Mouse (Mus musculus) regulatory T cell (primary cell): ENCODE data around the gene Sptbn4.
"Not testable (repeated sequence)": the region's sequence is repeated elsewhere in the genome, so short reads cannot be mapped to it uniquely, and the experiment has no call there.

ENCODE experiments used
- in situ Hi-C: fragments of 300-600 bp; cut with MboI, MseI; formaldehyde crosslinking; loops from one replicate; pipeline ENCODE4 v1.15.1; 2025; ENCODE audit warnings: high pct_unique_total_duplicates

Gene Sptbn4

DNA sequence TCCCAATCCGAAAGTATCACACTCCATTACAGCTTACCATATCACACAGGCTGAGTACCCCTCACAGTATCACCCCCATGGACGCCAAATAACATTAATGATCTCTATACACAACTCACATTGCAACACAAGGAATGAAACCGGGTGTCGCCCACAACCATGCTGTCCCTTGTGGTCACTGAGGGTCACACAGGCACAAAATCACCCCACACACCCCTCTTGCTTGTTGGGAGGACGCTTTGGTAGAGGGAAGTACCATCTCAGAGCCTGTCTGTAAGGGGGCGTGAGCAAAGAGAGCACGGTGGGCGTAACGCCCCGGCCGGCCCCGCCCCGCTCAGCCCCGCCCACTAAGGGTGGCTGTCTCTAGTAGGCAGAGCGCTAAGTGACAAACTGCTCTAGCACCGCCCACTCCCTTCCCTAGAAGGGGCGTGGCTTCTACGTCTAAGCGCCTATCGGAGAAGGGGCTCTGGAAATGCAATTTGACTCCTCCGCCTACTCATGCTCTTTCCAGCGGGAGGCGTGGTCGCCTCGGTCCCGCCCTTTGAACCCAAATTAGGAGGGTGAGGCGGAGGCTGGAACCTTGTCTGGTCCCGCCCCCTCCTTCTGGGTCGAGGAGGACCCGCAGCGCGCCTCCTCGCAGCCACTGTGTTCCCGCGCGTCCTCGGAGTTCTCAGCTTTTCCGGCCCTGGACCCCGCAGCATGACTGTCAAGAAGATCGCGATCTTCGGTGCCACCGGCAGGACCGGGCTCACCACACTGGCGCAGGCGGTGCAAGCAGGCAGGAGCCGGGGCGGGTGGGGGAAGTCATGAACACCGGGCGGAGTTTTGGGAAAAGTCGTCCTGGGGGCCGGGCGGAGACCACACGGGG is at the start of gene Sptbn4, which contains the start of gene Blvrb:
Gene Sptbn4, minus strand, starts transcription at position 268 of the 868 bp plus-strand sequence.
Gene Blvrb, plus strand, starts transcription at position 560 of the 868 bp plus-strand sequence.
- in situ Hi-C loops, result loop anchor here (5.0 kb wide), 1 partner anchor 40 kb away; the partner anchor contains the start of gene Sertad1

DNA sequence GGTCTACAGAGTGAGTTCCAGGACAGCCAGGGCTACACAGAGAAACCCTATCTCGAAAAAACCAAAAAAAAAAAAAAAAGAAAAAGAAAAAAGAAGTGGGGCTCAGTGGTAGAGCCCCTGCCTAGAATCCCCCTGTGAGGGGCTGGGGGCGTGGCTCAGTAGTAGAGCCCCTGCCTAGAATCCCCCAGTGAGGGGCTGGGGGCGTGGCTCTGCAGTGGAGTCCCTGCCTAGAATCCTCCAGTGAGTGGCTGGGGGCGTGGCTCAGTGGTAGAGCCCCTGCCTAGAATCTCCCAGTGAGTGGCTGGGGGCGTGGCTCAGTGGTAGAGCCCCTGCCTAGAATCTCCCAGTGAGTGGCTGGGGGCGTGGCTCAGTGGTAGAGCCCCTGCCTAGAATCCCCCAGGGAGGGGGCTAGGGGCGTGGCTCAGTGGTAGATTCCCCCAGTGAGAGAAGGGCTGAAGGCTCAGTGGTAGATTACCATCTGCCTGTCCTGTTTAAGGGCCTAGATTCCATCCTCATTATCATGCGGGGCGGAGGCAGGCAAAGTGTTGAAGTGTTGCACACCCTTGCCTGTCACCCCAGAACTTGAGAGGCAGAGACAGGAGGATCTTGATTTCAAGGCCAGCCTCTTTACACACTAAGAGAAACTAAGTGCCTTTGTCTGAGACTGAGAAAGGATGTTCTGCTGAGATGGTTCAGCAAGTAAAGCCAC is 47.3 kb upstream of the Sptbn4 start:
- in situ Hi-C loops, result not testable (repeated sequence)

DNA sequence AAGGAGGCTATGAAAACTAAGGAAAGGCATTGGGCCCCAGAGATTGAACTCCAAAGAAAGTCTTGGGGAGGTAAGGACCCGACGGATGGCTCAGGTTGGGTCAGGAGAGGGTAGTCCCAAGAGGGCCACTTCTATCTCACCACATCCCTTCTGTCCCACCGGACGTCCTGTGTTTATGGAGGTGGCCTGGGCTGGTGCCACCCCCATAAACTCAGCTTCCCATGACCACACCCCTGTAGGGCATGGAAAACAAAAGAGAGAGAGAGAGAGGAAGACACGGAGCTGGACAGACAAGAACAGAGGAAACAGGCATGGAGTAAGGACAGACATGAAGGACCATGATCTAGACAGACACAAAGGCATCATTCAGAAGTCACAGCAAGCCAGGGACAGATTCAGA is 46.0 kb upstream of the Sptbn4 start:
- in situ Hi-C loops, result no loop called here

DNA sequence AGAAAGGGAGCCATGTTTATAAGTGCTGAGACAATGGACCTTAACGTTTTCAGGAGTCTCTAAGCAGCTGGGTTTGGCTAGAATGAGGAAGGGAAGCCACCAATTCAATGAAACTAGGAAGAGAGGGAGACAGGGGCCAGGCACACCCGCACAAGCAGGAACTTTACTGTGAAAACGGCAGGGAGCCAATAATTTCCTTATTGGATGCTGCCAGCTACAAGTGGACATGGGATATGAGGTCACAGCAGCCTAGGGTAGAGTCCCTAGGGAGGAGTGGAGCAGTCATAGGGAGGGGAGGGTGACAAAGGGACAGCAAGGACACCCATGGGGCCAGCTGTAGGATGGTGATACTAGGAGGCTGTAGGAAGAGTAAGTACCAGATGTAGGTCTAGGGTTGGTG is 45.5 kb upstream of the Sptbn4 start:
- in situ Hi-C loops, result no loop called here

DNA sequence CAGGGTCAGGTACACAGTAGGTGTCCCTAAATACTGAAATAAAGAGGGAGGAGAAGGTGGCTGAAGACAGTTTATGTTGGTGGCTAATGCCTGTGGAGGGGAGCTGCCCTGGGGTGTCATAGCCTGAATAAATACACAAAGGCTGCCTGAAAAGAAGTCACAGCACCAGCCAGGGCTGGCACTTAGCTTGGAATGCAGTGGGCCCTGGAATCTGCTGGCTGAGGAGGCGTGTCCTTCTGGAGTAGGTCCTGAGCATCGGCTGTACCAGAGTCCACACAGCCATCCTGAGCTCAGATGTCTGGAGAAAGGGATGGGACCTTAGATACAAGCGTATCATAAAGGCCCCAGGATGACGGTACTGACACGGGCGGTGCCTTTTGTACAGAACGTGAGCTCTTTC is 44.4 kb upstream of the Sptbn4 start:
- in situ Hi-C loops, result no loop called here

DNA sequence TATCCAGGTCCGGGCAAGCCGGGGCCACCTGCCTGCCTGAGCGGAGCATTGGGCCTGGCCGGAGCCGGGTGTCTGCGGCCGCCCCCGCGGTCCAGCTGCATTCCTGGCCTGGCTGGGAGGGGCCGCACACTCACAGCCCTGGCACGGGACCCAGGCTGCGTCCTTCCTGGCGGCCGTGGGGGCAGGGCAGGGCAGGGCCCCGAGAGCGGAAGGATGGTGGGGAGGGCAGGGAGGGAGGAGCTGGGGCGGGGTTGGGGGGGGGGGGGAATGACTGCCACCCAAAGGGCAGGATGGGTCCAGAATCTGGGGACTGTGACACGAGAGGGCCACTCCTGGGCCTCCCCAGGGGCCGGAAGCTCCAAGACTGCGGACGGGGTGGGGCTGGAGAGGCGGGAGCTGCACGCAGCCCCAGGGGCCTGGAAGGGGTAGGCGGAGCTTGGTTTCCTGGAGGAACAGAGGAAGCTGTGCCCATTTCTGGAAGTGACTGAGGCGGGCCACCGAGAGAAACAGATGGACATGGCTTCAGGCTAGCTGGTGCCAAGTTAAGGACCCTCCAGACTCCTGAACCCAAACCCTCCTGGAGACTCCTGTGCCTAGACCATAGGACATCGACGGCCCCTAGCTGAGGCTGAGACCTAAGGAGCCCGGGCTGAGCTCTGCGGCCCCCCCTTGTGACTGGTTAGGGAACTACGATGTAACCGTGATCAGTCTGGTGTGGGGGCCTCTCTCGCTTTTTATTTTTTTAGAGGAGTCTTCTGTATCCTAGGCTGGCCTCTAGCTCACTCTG is 43.2 kb upstream of the Sptbn4 start:
- in situ Hi-C loops, result no loop called here

DNA sequence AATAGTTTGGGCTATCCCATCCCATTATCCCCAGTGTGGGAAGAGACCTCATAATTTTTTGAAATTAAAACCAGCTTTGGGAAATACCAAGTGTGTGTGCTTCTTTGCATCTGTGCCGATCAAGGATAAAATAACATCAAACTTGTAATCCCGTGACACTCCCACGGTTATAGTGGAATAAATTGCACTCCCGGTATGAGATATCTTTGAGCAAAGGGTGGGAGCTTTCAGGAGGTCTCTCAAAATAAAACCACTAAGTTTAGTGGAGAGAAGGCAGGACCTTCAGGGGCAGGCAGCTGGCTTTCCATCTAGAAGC is 42.7 kb upstream of the Sptbn4 start:
- in situ Hi-C loops, result no loop called here

DNA sequence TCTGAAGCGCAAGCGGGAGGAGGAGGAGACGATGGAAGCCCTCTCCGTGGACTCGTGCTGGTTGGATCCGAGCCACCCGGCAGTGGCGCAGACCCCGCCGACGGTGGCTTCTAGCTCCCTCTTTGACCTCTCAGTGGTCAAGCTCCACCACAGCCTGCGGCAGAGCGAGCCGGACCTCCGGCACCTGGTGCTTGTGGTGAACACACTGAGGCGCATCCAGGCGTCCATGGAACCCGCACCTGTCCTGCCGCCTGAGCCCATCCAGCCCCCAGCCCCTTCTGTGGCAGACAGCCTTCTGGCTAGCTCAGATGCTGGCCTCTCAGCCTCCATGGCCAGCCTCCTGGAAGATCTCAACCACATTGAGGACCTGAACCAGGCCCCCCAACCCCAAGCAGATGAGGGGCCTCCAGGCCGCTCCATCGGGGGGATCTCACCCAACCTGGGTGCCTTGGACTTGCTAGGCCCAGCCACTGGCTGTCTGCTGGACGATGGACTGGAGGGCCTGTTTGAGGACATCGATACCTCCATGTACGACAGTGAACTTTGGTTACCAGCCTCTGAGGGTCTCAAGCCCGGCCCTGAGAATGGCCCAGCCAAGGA is 41.9 kb upstream of the Sptbn4 start:
- in situ Hi-C loops, result loop anchor here (5.0 to 10.0 kb wide), 2 partner anchors 42 to 895 kb away; partner anchors contain the start of genes Blvrb, Sptbn4 and Zfp36

DNA sequence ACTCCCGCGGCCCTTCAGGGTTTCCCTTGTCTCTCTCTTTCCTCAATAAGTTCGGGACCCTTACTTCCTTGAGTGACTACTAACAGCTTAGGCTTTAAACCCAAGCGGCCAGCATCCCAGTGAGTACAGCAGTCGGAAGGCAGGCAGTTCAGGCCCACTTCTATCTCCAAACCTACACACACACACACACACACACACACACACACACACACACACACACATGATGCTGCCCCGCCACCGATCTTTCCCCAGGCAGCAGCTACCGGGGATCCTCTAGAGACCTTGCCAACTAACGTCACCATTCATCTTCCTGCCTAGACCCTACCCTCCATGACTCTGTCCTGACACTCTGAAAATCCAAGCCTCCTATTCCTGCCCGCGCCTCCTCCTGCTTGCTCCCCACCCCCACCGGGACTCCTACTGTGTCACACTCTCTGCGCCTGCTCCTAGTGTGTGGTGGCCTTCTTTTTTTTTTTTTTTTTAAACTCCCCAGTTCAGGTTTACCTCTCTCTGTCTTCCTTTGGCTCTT is 40.3 kb upstream of the Sptbn4 start:
- in situ Hi-C loops, result loop anchor here (5.0 to 10.0 kb wide), 2 partner anchors 41 to 897 kb away; partner anchors contain the start of genes Blvrb, Sptbn4 and Zfp36

DNA sequence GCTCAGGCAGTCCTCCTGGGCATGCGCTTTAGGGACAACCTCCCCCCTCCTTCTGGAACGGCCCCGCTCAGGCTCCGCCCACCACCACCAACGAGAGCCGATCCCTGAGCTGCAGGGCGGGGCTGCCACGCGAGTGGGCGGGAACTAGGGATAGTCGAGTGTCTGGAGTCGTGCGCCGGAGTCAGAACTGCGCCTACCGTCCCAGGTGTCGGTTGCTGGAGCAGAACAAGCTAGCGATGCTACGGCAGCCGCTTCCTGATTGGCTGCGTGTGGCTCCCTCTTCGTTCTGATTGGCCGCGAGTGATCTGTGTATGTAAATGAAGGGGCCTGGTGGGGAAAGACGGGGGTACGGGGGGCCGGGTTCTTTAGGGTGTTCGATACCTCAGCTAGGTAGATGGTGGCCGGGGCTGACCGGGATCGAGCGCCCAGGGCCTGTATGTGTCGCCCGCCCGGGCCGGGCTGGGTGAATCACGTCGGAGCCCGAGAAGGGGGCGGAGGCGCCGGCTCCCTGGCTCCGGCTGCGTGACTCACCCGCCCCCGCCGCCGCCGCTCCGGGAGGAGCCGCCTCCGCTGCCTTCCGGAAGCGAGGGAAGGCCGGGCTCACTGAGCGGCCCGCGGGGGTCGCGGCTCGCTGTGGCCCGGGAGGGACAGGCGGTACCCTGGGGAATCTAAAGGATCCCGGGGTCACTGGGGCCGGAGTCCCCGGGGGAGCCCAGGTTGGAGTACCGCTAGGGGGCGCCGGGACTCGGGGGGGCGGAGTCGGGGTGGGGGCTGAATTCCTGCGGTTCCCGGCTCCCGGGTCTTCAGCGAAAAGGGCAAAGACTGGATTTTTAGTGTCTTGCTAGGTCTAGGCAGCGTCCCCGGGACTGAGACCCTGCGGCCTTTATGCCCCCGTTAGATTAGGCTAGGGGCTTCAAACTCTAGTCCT is 39.5 kb upstream of the Sptbn4 start, which contains the start of gene Sertad1:
Gene Sertad1, plus strand, starts transcription at position 141 of the 928 bp plus-strand sequence.
- in situ Hi-C loops, result loop anchor here (5.0 to 10.0 kb wide), 2 partner anchors 40 to 898 kb away; partner anchors contain the start of genes Blvrb, Sptbn4 and Zfp36

DNA sequence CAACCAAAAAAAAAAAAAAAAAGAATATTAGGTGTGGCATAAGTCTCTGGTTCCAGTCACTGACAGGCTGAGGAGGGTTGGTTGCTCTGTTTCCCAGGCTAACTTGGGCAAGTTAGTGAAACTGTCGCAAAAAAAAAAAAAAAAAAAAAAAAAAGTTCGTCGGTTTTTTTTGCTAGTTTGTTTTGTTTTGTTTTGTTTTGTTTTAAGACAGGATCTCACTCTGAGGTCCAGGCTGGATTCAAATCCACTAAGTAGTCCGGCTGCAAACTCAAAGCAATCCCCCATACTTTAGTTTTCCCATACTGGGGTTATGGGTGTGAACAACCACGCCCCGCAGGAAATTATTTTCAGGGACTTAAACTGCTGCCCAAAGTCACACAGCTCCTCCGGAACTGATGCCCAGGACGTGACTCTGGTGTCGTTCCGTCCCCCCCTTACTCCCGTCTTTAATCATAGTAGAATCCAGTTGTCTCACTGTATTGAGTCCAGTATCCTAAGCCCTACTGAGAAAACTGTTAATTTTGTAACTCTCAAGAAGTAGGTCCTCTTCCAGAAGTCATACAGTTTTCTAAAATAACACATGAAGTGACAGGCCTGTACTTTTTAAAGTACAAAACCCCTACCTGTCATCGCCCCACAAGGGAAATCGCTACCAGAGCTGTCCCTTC is 38.8 kb upstream of the Sptbn4 start:
- in situ Hi-C loops, result loop anchor here (5.0 to 10.0 kb wide), 2 partner anchors 39 to 899 kb away; partner anchors contain the start of genes Blvrb, Sptbn4 and Zfp36

DNA sequence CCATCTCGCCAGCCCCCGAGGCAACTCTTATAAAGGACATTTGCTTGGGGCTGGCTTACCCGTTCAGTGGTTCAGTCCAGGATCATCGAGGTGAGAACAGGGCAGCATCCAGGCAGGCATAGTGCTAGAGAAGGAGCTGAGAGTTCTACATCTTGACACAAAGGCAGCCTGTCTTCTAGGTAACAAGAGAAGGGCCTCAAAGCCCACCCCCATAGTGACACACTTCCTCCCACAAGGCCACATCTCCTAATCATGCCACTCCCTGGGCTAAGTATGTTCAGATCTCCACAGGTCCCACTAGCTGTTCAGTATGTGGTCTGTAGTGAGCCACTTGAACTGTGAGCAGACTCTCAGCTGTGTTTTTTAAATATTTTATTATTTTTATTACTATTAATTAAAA is 36.4 kb upstream of the Sptbn4 start:
- in situ Hi-C loops, result loop anchor here (10.0 kb wide), 1 partner anchor 901 kb away; the partner anchor contains the start of gene Zfp36

DNA sequence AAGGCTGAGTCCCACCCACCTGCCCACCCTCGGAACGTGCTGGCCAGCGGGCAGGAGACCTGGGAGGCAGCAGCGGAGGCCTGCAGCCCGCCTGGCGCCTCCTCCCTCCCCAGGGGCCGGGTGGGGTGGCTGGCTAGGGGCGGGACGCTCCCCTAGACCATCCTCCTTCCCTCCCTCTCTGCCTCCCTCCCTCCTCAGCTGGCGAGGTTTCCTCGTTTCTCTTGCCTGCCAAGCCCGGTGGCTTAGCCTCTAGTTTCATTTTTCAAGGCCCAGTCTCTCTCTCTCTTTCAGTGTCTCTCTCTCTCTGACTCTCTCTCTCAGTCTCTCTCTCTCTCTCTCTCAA is 34.1 kb upstream of the Sptbn4 start:
- in situ Hi-C loops, result loop anchor here (10.0 kb wide), 1 partner anchor 903 kb away; the partner anchor contains the start of gene Zfp36

DNA sequence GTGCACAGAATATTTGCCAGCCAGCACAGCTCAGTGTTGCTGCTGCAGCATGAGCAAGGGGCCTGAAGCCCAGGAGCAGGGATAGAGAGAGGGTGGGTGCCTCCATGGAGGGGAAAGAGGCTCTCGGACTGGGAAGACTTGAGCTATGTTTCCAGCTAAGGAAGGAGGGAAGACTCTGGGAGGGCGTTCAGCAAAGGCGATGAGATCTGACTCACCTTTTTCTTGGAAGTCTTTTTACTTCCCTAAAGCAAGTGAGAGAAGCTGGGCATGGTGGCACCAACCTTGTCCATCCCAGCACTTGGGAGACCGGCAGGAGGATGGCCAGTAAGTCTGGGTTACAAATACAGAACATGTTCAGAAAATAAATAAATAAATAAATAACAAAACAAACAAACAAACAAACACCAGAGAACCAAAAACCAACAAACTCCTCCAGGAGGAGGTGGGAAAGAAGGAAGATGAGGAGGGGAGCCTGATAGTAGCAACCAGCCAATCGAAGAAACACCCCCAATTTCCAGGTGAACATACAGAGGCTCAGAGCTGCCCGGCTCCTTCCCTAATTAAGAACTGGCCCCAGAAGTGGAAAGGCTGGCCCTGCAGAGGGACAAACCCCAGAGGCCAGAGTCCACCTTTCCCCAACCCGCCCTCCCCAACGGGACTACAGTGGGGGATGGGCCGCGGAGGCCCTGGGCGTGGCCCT is 33.6 kb upstream of the Sptbn4 start:
- in situ Hi-C loops, result loop anchor here (10.0 kb wide), 1 partner anchor 904 kb away; the partner anchor contains the start of gene Zfp36

DNA sequence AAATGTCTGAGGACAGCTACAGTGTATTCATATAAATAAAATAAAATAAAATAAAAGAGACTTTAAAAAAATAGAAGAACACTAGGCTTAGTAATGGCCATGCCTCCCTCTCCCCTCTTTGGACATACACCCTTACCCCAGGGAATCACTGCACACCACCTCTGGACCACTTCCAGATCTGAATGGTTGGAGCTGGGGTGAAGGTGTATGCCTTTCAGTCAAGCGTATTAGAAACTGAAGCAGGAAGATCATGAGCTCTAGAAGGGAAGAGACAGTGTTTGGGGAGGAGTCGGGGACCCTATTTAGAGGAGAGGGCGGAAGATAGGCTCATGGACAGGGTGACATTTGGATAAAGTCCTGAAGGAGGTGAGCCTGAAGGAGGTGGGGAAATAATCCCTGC is 33.0 kb upstream of the Sptbn4 start:
- in situ Hi-C loops, result loop anchor here (10.0 kb wide), 1 partner anchor 904 kb away; the partner anchor contains the start of gene Zfp36

DNA sequence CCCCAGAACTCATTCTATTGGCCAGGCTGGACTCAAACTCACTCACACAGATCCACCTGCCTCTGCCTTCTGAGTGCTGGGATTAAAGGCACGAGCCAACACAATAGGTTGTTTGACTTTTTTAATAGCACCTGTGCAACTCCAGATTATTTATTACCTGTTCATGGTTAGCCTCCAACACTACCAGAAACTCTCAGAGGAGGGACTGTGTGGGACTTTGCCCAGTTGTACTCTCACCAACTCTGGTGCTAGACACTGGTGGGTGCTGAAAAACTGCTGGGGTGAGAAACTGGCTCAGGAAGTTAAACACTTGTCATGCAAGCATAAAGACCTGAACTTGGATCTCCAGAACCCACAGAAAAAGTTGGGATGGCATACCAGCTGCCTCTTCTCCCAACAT is 32.3 kb upstream of the Sptbn4 start:
- in situ Hi-C loops, result loop anchor here (10.0 kb wide), 1 partner anchor 905 kb away; the partner anchor contains the start of gene Zfp36

DNA sequence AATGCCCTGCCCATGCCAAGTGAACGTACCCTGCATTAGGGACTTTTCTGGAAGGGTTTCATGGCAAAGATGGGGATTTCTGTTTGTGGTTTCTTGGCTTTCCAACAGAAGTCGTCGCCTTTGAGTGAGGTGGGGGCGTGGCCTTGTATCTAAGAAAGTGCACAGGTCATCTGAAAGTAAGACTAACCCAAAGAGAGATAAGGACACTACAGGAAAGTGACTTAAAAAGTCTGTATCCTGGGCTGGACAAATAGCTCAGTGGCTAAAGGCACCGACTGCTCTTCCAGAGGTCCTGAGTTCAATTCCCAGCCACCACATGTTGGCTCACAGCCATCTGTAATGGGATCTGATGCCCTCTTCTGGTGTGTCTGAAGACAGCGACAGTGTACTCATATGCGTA is 31.1 kb upstream of the Sptbn4 start:
- in situ Hi-C loops, result no loop called here

DNA sequence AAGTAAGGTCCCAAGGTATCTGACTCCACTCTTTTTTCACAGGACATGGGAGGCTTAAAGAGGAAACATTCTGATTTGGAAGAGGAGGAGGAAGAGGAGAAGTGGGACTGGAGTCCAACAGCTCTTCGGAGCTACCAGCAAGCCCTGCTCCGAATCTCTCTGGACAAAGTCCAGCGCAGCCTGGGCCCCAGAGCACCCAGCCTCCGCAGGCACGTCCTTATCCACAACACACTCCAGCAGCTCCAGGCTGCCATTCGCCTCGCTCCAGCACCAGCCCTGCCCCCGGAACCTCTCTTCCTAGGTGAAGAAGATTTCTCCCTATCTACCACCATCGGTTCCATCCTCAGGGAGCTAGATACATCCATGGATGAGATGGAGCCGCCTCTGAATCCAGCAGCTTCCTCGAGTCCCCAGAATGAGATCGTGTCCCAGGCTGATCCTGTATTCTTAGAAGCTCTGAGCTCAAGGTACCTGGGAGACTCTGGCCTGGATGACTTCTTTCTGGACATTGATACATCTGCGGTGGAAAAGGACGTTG is 28.7 kb upstream of the Sptbn4 start:
- in situ Hi-C loops, result no loop called here
